Mouse (Mus musculus) gastrocnemius, adult 8-10 months (tissue): ENCODE data around the gene Plppr2. TPM values are rescaled to one million over a fixed set of nuclear protein-coding genes. Genes with fewer than 3 reads are reported as not detected.

Source experiments
- DNase-seq, 2 experiments: peaks; one replicate each; pipeline ENCODE4 v3.0.0; 2022; ENCODE audit warnings: low spot score in 2 of 2
- total RNA-seq, 4 experiments: library from RNA; stranded (reverse); gene quantifications; 2 replicates each; pipeline ENCODE4 v1.2.4; 2022

The Plppr2 gene
- 1 to 10 TPM in 1 of 4 experiments, under 1 TPM in 3; 0.36 to 1.1 (median 0.60) TPM for total RNA-seq

- DNase-seq, result peak; percentile 87 to 89
Measured at GRCm38 (mm10) chr9:21936692-21937570, at the start of gene Plppr2. Plppr2 (plus strand) TSS chr9:21937033.

- no peak for DNase-seq
Measured at GRCm38 (mm10) chr9:21889229-21889628, 47.6 kb upstream of the Plppr2 start.

GRCm38 (mm10) chr9:21901223-21901820 lies 35.5 kb upstream of the Plppr2 start:
- peak; percentile 20 to 52 for DNase-seq

- DNase-seq, result no peak
Measured at GRCm38 (mm10) chr9:21904031-21904430, 32.8 kb upstream of the Plppr2 start.

- no peak for DNase-seq
Measured at GRCm38 (mm10) chr9:21908216-21908615, 28.6 kb upstream of the Plppr2 start.

- no peak for DNase-seq
Measured at GRCm38 (mm10) chr9:21909474-21910223, 27.2 kb upstream of the Plppr2 start.

- DNase-seq, result no peak
Measured at GRCm38 (mm10) chr9:21916851-21917492, 19.9 kb upstream of the Plppr2 start.

- DNase-seq, result peak in 1 of 2 experiments; percentile 10
Measured at GRCm38 (mm10) chr9:21917493-21918034, 19.3 kb upstream of the Plppr2 start.

- DNase-seq, result peak; percentile 89 to 95
Measured at GRCm38 (mm10) chr9:21918035-21918592, 18.7 kb upstream of the Plppr2 start, which contains the start of gene Rab3d. Rab3d (minus strand) TSS chr9:21918192.

GRCm38 (mm10) chr9:21918692-21919384 lies 18.0 kb upstream of the Plppr2 start:
- no peak for DNase-seq

- no peak for DNase-seq
Measured at GRCm38 (mm10) chr9:21923036-21923435, 13.8 kb upstream of the Plppr2 start.

- no peak for DNase-seq
Measured at GRCm38 (mm10) chr9:21923490-21924098, 13.2 kb upstream of the Plppr2 start.

- DNase-seq, result peak; percentile 63 to 81
Measured at GRCm38 (mm10) chr9:21924099-21924493, 12.7 kb upstream of the Plppr2 start.

- DNase-seq, result no peak
Measured at GRCm38 (mm10) chr9:21925034-21925433, 11.8 kb upstream of the Plppr2 start.

- DNase-seq, result no peak
Measured at GRCm38 (mm10) chr9:21925506-21925905, 11.3 kb upstream of the Plppr2 start.

- DNase-seq, result no peak
Measured at GRCm38 (mm10) chr9:21926155-21926554, 10.7 kb upstream of the Plppr2 start.

GRCm38 (mm10) chr9:21926784-21927183 lies 10.0 kb upstream of the Plppr2 start:
- DNase-seq, result no peak

GRCm38 (mm10) chr9:21927208-21927753 lies 9.6 kb upstream of the Plppr2 start, which contains the start of the genes Ccdc159 and Tmem205:
Ccdc159 (plus strand) TSS chr9:21927471.
Tmem205 (minus strand) TSS chr9:21927556.
- DNase-seq, result peak; percentile 85 to 92

- DNase-seq, result no peak
Measured at GRCm38 (mm10) chr9:21929208-21929607, 7.6 kb upstream of the Plppr2 start.
